Mouse (Mus musculus): ENCODE measurements around the gene Gm11492. TPM values are rescaled to one million over a fixed set of nuclear protein-coding genes. Genes with fewer than 3 reads are reported as not detected.

The Gm11492 gene
- total RNA-seq, 2 experiments from 2014 or later: not detected

- ATAC-seq (replicated peaks; ENCODE audit: poor library complexity, severe bottlenecking): no peak
These were observed 30.0 kb downstream of the Gm11492 start for GRCm38 (mm10) chr11:87596492-87596891.

GRCm38 (mm10) chr11:87597061-87597460 lies 30.6 kb downstream of the Gm11492 start:
- no peak for ATAC-seq (replicated peaks; ENCODE audit: poor library complexity, severe bottlenecking)

- no peak for ATAC-seq (replicated peaks; ENCODE audit: poor library complexity, severe bottlenecking)
These were observed 33.1 kb downstream of the Gm11492 start for GRCm38 (mm10) chr11:87599395-87600089.

- no peak for ATAC-seq (replicated peaks; ENCODE audit: poor library complexity, severe bottlenecking)
These were observed 33.9 kb downstream of the Gm11492 start for GRCm38 (mm10) chr11:87600322-87600853.

GRCm38 (mm10) chr11:87602234-87602633 lies 35.8 kb downstream of the Gm11492 start:
- ATAC-seq (replicated peaks; ENCODE audit: poor library complexity, severe bottlenecking): no peak

- ATAC-seq (replicated peaks; ENCODE audit: poor library complexity, severe bottlenecking): no peak
These were observed 37.1 kb downstream of the Gm11492 start for GRCm38 (mm10) chr11:87603571-87603970.

GRCm38 (mm10) chr11:87609264-87609663 lies 42.8 kb downstream of the Gm11492 start:
- ATAC-seq (replicated peaks; ENCODE audit: poor library complexity, severe bottlenecking): no peak

GRCm38 (mm10) chr11:87611547-87611946 lies 45.1 kb downstream of the Gm11492 start:
- ATAC-seq (replicated peaks; ENCODE audit: poor library complexity, severe bottlenecking): no peak

GRCm38 (mm10) chr11:87613972-87614371 lies 47.5 kb downstream of the Gm11492 start:
- no peak for ATAC-seq (replicated peaks; ENCODE audit: poor library complexity, severe bottlenecking)

GRCm38 (mm10) chr11:87615551-87615950 lies 49.1 kb downstream of the Gm11492 start:
- ATAC-seq (replicated peaks; ENCODE audit: poor library complexity, severe bottlenecking): no peak

- no peak for ATAC-seq (replicated peaks; ENCODE audit: poor library complexity, severe bottlenecking)
These were observed 49.5 kb downstream of the Gm11492 start for GRCm38 (mm10) chr11:87615952-87616351.

- ATAC-seq (replicated peaks; ENCODE audit: poor library complexity, severe bottlenecking): no peak
These were observed 50.5 kb downstream of the Gm11492 start, which contains the start of gene Hsf5 for GRCm38 (mm10) chr11:87616790-87617474. TSS of gene Hsf5 (plus strand) at chr11:87617164.

GRCm38 (mm10) chr11:87617606-87618005 lies 51.2 kb downstream of the Gm11492 start:
- ATAC-seq (replicated peaks; ENCODE audit: poor library complexity, severe bottlenecking): no peak

Other genes starting within 250 kb of the Gm11492 start
- 0.56 TPM in 1 of 2 replicates, not detected in the other for gene Ppm1e, start 207.6 kb upstream of the Gm11492 start, total RNA-seq (2014; fragmentation: Nextera tagmentation)
- gene Ppm1e, start 207.6 kb upstream of the Gm11492 start, total RNA-seq (2017): 1.8 and 2.0 TPM in 2 replicates
- 1.8 and 6.5 TPM in 2 replicates for gene Rad51c, start 161.7 kb upstream of the Gm11492 start, total RNA-seq (2014; fragmentation: Nextera tagmentation)
- gene Rad51c, start 161.7 kb upstream of the Gm11492 start, total RNA-seq (2017): 6.3 and 7.8 TPM in 2 replicates
- not detected in 2 replicates for gene Tex14, start 161.6 kb upstream of the Gm11492 start, total RNA-seq (2014; fragmentation: Nextera tagmentation)
- not detected in 2 replicates for gene Tex14, start 161.6 kb upstream of the Gm11492 start, total RNA-seq (2017)
- gene Sept4, start 2.2 kb downstream of the Gm11492 start, total RNA-seq (2014; fragmentation: Nextera tagmentation): 4.7 TPM in 1 of 2 replicates, not detected in the other
- gene Sept4, start 2.2 kb downstream of the Gm11492 start, total RNA-seq (2017): 1.3 TPM in 1 of 2 replicates, not detected in the other
- gene Mtmr4, start 25.5 kb downstream of the Gm11492 start, total RNA-seq (2014; fragmentation: Nextera tagmentation): 25.2 and 25.4 TPM in 2 replicates
- gene Mtmr4, start 25.5 kb downstream of the Gm11492 start, total RNA-seq (2017): 20.3 and 22.6 TPM in 2 replicates
- gene Hsf5, start 50.5 kb downstream of the Gm11492 start, total RNA-seq (2014; fragmentation: Nextera tagmentation): not detected in 2 replicates
- gene Hsf5, start 50.5 kb downstream of the Gm11492 start, total RNA-seq (2017): not detected in 2 replicates
- 4.5 and 16.1 TPM in 2 replicates for gene Rnf43, start 96.1 kb downstream of the Gm11492 start, total RNA-seq (2014; fragmentation: Nextera tagmentation)
- gene Rnf43, start 96.1 kb downstream of the Gm11492 start, total RNA-seq (2017): 4.2 and 6.7 TPM in 2 replicates
- gene Supt4a, start 170.9 kb downstream of the Gm11492 start, total RNA-seq (2014; fragmentation: Nextera tagmentation): 130 and 136 TPM in 2 replicates
- gene Supt4a, start 170.9 kb downstream of the Gm11492 start, total RNA-seq (2017): 58.6 and 81.1 TPM in 2 replicates
- gene Tspoap1, start 193.9 kb downstream of the Gm11492 start, total RNA-seq (2014; fragmentation: Nextera tagmentation): 100 and 132 TPM in 2 replicates
- gene Tspoap1, start 193.9 kb downstream of the Gm11492 start, total RNA-seq (2017): 51.8 and 56.2 TPM in 2 replicates
- gene Mpo, start 226.9 kb downstream of the Gm11492 start, total RNA-seq (2014; fragmentation: Nextera tagmentation): 13,307 and 13,753 TPM in 2 replicates
- 9,750 and 13,011 TPM in 2 replicates for gene Mpo, start 226.9 kb downstream of the Gm11492 start, total RNA-seq (2017)

All from granulocyte monocyte progenitor cell, adult 5-6 weeks (primary cell).